Mouse (Mus musculus) adrenal gland, postnatal 4 days (tissue): ENCODE results near the gene Tex26. TPM values are rescaled to one million over a fixed set of nuclear protein-coding genes. Genes with fewer than 3 reads are reported as not detected.

Source experiments
- DNase-seq, 2 experiments: peaks; one replicate each; pipeline ENCODE4 v3.0.0; 2021 to 2022; ENCODE audit warnings: low spot score in 2 of 2, mixed read lengths in 2 of 2
- long read RNA-seq, 2 experiments: library from polyadenylated mRNA; stranded (forward); transcript quantifications; one replicate each; pipeline ENCODE4 v2.0.0; 2021
- total RNA-seq, 2 experiments: library from RNA; stranded (reverse); gene quantifications; 2 replicates each; pipeline ENCODE4 v1.2.3; 2021

Tex26 gene
- total RNA-seq, result under 1 TPM; 0.31 to 0.51 TPM
- long read RNA-seq, experiment 1, result 0 reads
- long read RNA-seq, experiment 2, result 0 reads

- peak; percentile 21 to 26 for DNase-seq
Measured at GRCm38 (mm10) chr5:149439531-149440179, at the start of gene Tex26. Gene Tex26 (plus strand): TSS chr5:149439660.

- no peak for DNase-seq
Measured at GRCm38 (mm10) chr5:149391574-149392375, 47.7 kb upstream of the Tex26 start.

- DNase-seq, result no peak
Measured at GRCm38 (mm10) chr5:149392420-149392988, 47.0 kb upstream of the Tex26 start.

- DNase-seq, result no peak
Measured at GRCm38 (mm10) chr5:149401446-149401975, 37.9 kb upstream of the Tex26 start.

- DNase-seq, result no peak
Measured at GRCm38 (mm10) chr5:149402029-149402428, 37.4 kb upstream of the Tex26 start.

GRCm38 (mm10) chr5:149403386-149403785, 36.1 kb upstream of the Tex26 start:
- no peak for DNase-seq

GRCm38 (mm10) chr5:149404710-149405109, 34.8 kb upstream of the Tex26 start:
- no peak for DNase-seq

- DNase-seq, result no peak
Measured at GRCm38 (mm10) chr5:149406791-149407276, 32.6 kb upstream of the Tex26 start.

GRCm38 (mm10) chr5:149409502-149409901, 30.0 kb upstream of the Tex26 start:
- no peak for DNase-seq

GRCm38 (mm10) chr5:149411509-149412193, 27.8 kb upstream of the Tex26 start, which contains the start of gene Medag:
Gene Medag (plus strand): TSS chr5:149411749.
- DNase-seq, result peak; percentile 20 to 24

GRCm38 (mm10) chr5:149412194-149412575, 27.3 kb upstream of the Tex26 start:
- no peak for DNase-seq

GRCm38 (mm10) chr5:149412671-149413070, 26.8 kb upstream of the Tex26 start:
- DNase-seq, result no peak

GRCm38 (mm10) chr5:149414369-149415167, 24.9 kb upstream of the Tex26 start:
- no peak for DNase-seq

GRCm38 (mm10) chr5:149417381-149417780, 22.1 kb upstream of the Tex26 start:
- no peak for DNase-seq

GRCm38 (mm10) chr5:149426525-149426924, 12.9 kb upstream of the Tex26 start:
- DNase-seq, result no peak

GRCm38 (mm10) chr5:149427277-149428060, 12.0 kb upstream of the Tex26 start:
- no peak for DNase-seq

- DNase-seq, result no peak
Measured at GRCm38 (mm10) chr5:149428347-149428746, 11.1 kb upstream of the Tex26 start.

- DNase-seq, result no peak
Measured at GRCm38 (mm10) chr5:149428810-149429255, 10.6 kb upstream of the Tex26 start.

GRCm38 (mm10) chr5:149429541-149429940, 9.9 kb upstream of the Tex26 start:
- no peak for DNase-seq
